Mouse (Mus musculus): ENCODE results near the gene Ccdc106.

DNA sequence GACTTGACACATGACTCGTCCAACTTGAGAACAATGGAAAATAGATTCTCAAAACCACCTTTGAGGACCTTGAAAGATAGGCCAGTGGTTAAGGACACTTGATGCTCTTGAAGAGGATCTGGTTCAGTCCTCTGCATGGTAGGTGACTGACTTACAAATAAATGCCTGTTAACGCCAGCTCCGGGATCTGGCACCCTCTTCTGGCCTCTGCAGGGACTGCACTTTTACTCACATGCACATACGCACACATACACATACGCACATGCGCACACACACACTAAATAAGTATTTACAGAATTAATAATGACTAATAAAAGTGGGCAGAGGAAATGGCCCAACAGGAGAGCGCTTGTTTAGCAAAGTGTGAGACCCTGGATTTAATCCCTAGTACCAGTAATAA lies 43.5 kb upstream of the Ccdc106 start:
- TF ChIP-seq CTCF (IDR thresholded peaks at IDR 0.05) = peak; percentile 20
- no peak for TF ChIP-seq POLR2A (IDR thresholded peaks at IDR 0.05; ENCODE audit: insufficient read depth, low read depth, low read length)
